Mouse (Mus musculus) ES-E14 (cell line): ENCODE measurements around the gene Katnal1.

Experiments
- CHD2 ChIP-seq: IDR thresholded peaks from 2 replicates; pipeline ENCODE4 v1.6.1; 2014; ENCODE audit warnings: mild to moderate bottlenecking, low read depth, low read length, inconsistent platforms
- HCFC1 ChIP-seq: IDR thresholded peaks from 2 replicates; pipeline ENCODE4 v1.6.1; 2012; ENCODE audit warnings: low read length, inconsistent platforms, borderline replicate concordance; ENCODE audit not compliant: insufficient read depth
- MAFK ChIP-seq: IDR thresholded peaks from 2 replicates; pipeline ENCODE4 v1.6.1; 2014; ENCODE audit warnings: mild to moderate bottlenecking, low read depth, low read length, inconsistent platforms; ENCODE audit not compliant: insufficient read depth

- no peak for TF ChIP-seq CHD2
- no peak for TF ChIP-seq MAFK
- no peak for TF ChIP-seq HCFC1
These were observed 48.8 kb upstream of the Katnal1 start for GRCm38 (mm10) chr5:148977698-148978457.
